Mouse (Mus musculus) CH12.LX (cell line): ENCODE results near the gene Ybx3. TPM values are rescaled to one million over a fixed set of nuclear protein-coding genes. Genes with fewer than 3 reads are reported as not detected.

Experiments used
- DNase-seq: peaks from one replicate; pipeline ENCODE4 v3.0.0-alpha.2; 2013; ENCODE audit errors: extremely low read depth
- H3K27ac ChIP-seq: 2 replicates; pipeline ENCODE4 v1.5.1; 2012; ENCODE audit warnings: low read depth, mild to moderate bottlenecking, control low read depth, moderate library complexity; ENCODE audit not compliant: insufficient read depth
- H3K27me3 ChIP-seq: replicated peaks from 2 replicates; pipeline ENCODE3; 2012; ENCODE audit warnings: inconsistent platforms
- H3K36me3 ChIP-seq, 2 experiments: replicated peaks in 1 of 2; 2 replicates each; pipeline versions ENCODE3 to v1.6.1; 2012; ENCODE audit warnings: inconsistent platforms in 1 of 2, low read length in 1 of 2, mild to moderate bottlenecking in 1 of 2, mixed read lengths in 1 of 2, moderate library complexity in 1 of 2; ENCODE audit not compliant: control insufficient read depth in 1 of 2, insufficient read depth in 1 of 2
- H3K4me1 ChIP-seq, 2 experiments: 2 replicates each; pipeline ENCODE4 v1.6.1; 2012; ENCODE audit warnings: inconsistent platforms in 1 of 2, moderate library complexity in 1 of 2; ENCODE audit not compliant: insufficient read depth in 2 of 2, control insufficient read depth in 1 of 2
- H3K4me2 ChIP-seq: 2 replicates; pipeline ENCODE4 v1.6.1; 2012; ENCODE audit warnings: low read depth, mild to moderate bottlenecking, control low read depth; ENCODE audit not compliant: poor library complexity, insufficient read depth, severe bottlenecking
- H3K4me3 ChIP-seq, 3 experiments: fragments of 150-350 bp in 1 of 3; sonication (generic) in 1 of 3; replicated peaks in 1 of 3; 2 replicates each; pipeline versions ENCODE3 to v1.5.1; 2011 to 2012; ENCODE audit warnings: low read depth in 2 of 3, low read length in 2 of 3, mild to moderate bottlenecking in 2 of 3, moderate library complexity in 2 of 3, control low read depth in 1 of 3, improper control_type of control experiment in 1 of 3, inconsistent platforms in 1 of 3, mixed read lengths in 1 of 3; ENCODE audit not compliant: poor library complexity in 1 of 3
- H3K79me2 ChIP-seq: replicated peaks from 2 replicates; pipeline ENCODE4 v1.6.1; 2012; ENCODE audit warnings: mild to moderate bottlenecking, moderate library complexity; ENCODE audit not compliant: control insufficient read depth, poor library complexity, insufficient read depth, severe bottlenecking; ENCODE audit errors: extremely low read depth
- H3K9ac ChIP-seq: 2 replicates; pipeline ENCODE4 v1.6.1; 2012; ENCODE audit warnings: low read depth, mild to moderate bottlenecking, control low read depth, moderate library complexity; ENCODE audit not compliant: insufficient read depth
- H3K9me3 ChIP-seq: replicated peaks from 2 replicates; pipeline ENCODE3; 2012; ENCODE audit warnings: low read length, inconsistent platforms, mixed read lengths
- BHLHE40 ChIP-seq: IDR thresholded peaks from 2 replicates; pipeline ENCODE4 v1.6.1; 2011; ENCODE audit warnings: mild to moderate bottlenecking, low read depth, low read length, improper control_type of control experiment
- ELF1 ChIP-seq: IDR thresholded peaks from 2 replicates; pipeline ENCODE4 v1.6.1; 2014; ENCODE audit warnings: low read depth, mild to moderate bottlenecking, inconsistent platforms, low read length, improper control_type of control experiment
- GABPA ChIP-seq: IDR thresholded peaks from 2 replicates; pipeline ENCODE4 v1.6.1; 2012; ENCODE audit warnings: low read depth, low read length, improper control_type of control experiment, inconsistent platforms; ENCODE audit not compliant: insufficient replicate concordance
- HCFC1 ChIP-seq: IDR thresholded peaks from 2 replicates; pipeline ENCODE4 v1.6.1; 2012; ENCODE audit warnings: low read depth, mild to moderate bottlenecking, inconsistent platforms, low read length, improper control_type of control experiment
- IRF4 ChIP-seq: IDR thresholded peaks from 2 replicates; pipeline ENCODE4 v1.6.1; 2014; ENCODE audit warnings: low read depth, mild to moderate bottlenecking, inconsistent platforms, low read length, improper control_type of control experiment
- JUN ChIP-seq: IDR thresholded peaks from 2 replicates; pipeline ENCODE4 v1.6.1; 2011; ENCODE audit warnings: low read depth, mild to moderate bottlenecking, low read length, improper control_type of control experiment, moderate library complexity; ENCODE audit not compliant: insufficient read depth
- KAT2A ChIP-seq: IDR thresholded peaks from 2 replicates; pipeline ENCODE4 v1.6.1; 2012; ENCODE audit warnings: low read length, improper control_type of control experiment, inconsistent platforms; ENCODE audit not compliant: insufficient replicate concordance
- MAX ChIP-seq: IDR thresholded peaks from 2 replicates; pipeline ENCODE4 v1.6.1; 2011; ENCODE audit warnings: low read length, improper control_type of control experiment
- MAZ ChIP-seq: IDR thresholded peaks from 2 replicates; pipeline ENCODE4 v1.6.1; 2012; ENCODE audit warnings: low read depth, mild to moderate bottlenecking, inconsistent platforms, low read length, improper control_type of control experiment, moderate library complexity
- MEF2A ChIP-seq: IDR thresholded peaks from 2 replicates; pipeline ENCODE4 v1.6.1; 2014; ENCODE audit warnings: low read depth, mild to moderate bottlenecking, inconsistent platforms, low read length, improper control_type of control experiment, borderline replicate concordance
- MXI1 ChIP-seq: IDR thresholded peaks from 2 replicates; pipeline ENCODE4 v1.6.1; 2011; ENCODE audit warnings: mild to moderate bottlenecking, low read depth, low read length, improper control_type of control experiment
- MYC ChIP-seq: IDR thresholded peaks from 2 replicates; pipeline ENCODE4 v1.6.1; 2011; ENCODE audit warnings: low read depth, mild to moderate bottlenecking, improper control_type of control experiment, low read length
- NRF1 ChIP-seq: IDR thresholded peaks from 2 replicates; pipeline ENCODE4 v1.6.1; 2014; ENCODE audit warnings: low read depth, mild to moderate bottlenecking, inconsistent platforms, low read length, improper control_type of control experiment, moderate library complexity
- POLR2AphosphoS2 ChIP-seq: IDR thresholded peaks from 2 replicates; pipeline ENCODE4 v1.6.1; 2011; ENCODE audit warnings: low read depth, low read length, improper control_type of control experiment
- SIN3A ChIP-seq: IDR thresholded peaks from 2 replicates; pipeline ENCODE4 v1.6.1; 2012; ENCODE audit warnings: low read length, improper control_type of control experiment, inconsistent platforms
- USF1 ChIP-seq: IDR thresholded peaks from 2 replicates; pipeline ENCODE4 v1.6.1; 2014; ENCODE audit warnings: low read depth, mild to moderate bottlenecking, inconsistent platforms, low read length, improper control_type of control experiment
- ZKSCAN1 ChIP-seq: IDR thresholded peaks from 2 replicates; pipeline ENCODE4 v1.6.1; 2012; ENCODE audit warnings: low read depth, inconsistent platforms, low read length, improper control_type of control experiment, borderline replicate concordance
- dilution Hi-C: fragments of 300-500 bp; cut with MboI; formaldehyde crosslinking; loops from 2 replicates; pipeline ENCODE4 v1.14.3; 2020; ENCODE audit warnings: low sequenced_read_pairs; ENCODE audit not compliant: extremely low pct_unique_long_range_greater_than_20kb, extremely low pct_ligation_motif_present
- in situ Hi-C: fragments of 300-500 bp; cut with MboI; formaldehyde crosslinking; loops from 3 replicates; pipeline ENCODE4 v1.14.3; 2019; ENCODE audit warnings: low sequenced_read_pairs, low pct_ligation_motif_present, low pct_unique_long_range_greater_than_20kb, mixed read lengths
- polyA plus RNA-seq: library from polyadenylated mRNA; unstranded; fragments of >175 nt; gene quantifications from 2 replicates; pipeline ENCODE4 v1.2.1, GENCODE M21; 2012; ENCODE audit warnings: low read depth; ENCODE audit not compliant: insufficient read length
- total RNA-seq, 2 experiments: library from RNA; depleted of rRNA; stranded (reverse); fragments of 300-350 nt in 1 of 2; fragments of >200 nt in 1 of 2; gene quantifications; 2 replicates each; pipeline ENCODE4 v1.2.3; 2012 to 2014

Ybx3 gene
- total and polyA plus RNA-seq, 3 experiments: 391 to 620 (median 410) TPM

GRCm38 (mm10) chr6:131370767-131371166 lies 17.5 kb downstream of the Ybx3 start:
- H3K9ac ChIP-seq: no peak overlapping the region
- TF ChIP-seq IRF4: no peak
- TF ChIP-seq MAX: no peak
- no peak for TF ChIP-seq ZKSCAN1
- no peak for TF ChIP-seq MXI1
- TF ChIP-seq KAT2A: no peak
- no peak for TF ChIP-seq JUN
- TF ChIP-seq GABPA: no peak
- TF ChIP-seq BHLHE40: no peak
- no peak for TF ChIP-seq USF1
- TF ChIP-seq SIN3A: no peak
- TF ChIP-seq MYC: no peak
- no peak for TF ChIP-seq HCFC1
- no peak for TF ChIP-seq NRF1
- TF ChIP-seq MAZ: no peak
- TF ChIP-seq MEF2A: no peak
- no peak for TF ChIP-seq ELF1
- no peaks in the 10 kb centered on the region for H3K9me3 ChIP-seq
- peaks cover 43% of the 10 kb centered on the region for H3K79me2 ChIP-seq
- no peak overlapping the region for H3K4me2 ChIP-seq
- H3K27ac ChIP-seq: no peak overlapping the region
- H3K36me3 ChIP-seq: peaks cover 79 to 98% of the 10 kb centered on the region in 2 experiments
- no peaks in the 10 kb centered on the region for H3K4me1 ChIP-seq
- in situ Hi-C loops (loop anchor here (25.0 kb wide), 1 partner anchor 1783 kb away; the partner anchor contains the start of genes Klrd1 and Klre1), dilution Hi-C loops (no loop called here)
- H3K4me3 ChIP-seq: no peak overlapping the region
- no peaks in the 10 kb centered on the region for H3K27me3 ChIP-seq
- DNase-seq: no peak

- Histone ChIP-seq H3K27ac (no peak overlapping the region), H3K9me3 (no peaks in the 10 kb centered on the region), H3K4me3 (no peak overlapping the region), H3K4me2 (no peak overlapping the region), H3K36me3 (peaks cover 80 to 97% of the 10 kb centered on the region in 2 experiments), H3K4me1 (no peaks in the 10 kb centered on the region), H3K79me2 (peaks cover 42% of the 10 kb centered on the region), H3K27me3 (no peaks in the 10 kb centered on the region), H3K9ac (no peak overlapping the region)
- in situ Hi-C loops (loop anchor here (25.0 kb wide), 1 partner anchor 1783 kb away; the partner anchor contains the start of genes Klrd1 and Klre1), dilution Hi-C loops (no loop called here)
- TF ChIP-seq POLR2AphosphoS2: peak; percentile 12; the same call in 1 of the 2 replicates
- TF ChIP-seq JUN: no peak
- no peak for DNase-seq
Measured at GRCm38 (mm10) chr6:131369866-131370616, 18.2 kb downstream of the Ybx3 start.
